Mouse (Mus musculus): ENCODE results near the gene Gm609.

DNA sequence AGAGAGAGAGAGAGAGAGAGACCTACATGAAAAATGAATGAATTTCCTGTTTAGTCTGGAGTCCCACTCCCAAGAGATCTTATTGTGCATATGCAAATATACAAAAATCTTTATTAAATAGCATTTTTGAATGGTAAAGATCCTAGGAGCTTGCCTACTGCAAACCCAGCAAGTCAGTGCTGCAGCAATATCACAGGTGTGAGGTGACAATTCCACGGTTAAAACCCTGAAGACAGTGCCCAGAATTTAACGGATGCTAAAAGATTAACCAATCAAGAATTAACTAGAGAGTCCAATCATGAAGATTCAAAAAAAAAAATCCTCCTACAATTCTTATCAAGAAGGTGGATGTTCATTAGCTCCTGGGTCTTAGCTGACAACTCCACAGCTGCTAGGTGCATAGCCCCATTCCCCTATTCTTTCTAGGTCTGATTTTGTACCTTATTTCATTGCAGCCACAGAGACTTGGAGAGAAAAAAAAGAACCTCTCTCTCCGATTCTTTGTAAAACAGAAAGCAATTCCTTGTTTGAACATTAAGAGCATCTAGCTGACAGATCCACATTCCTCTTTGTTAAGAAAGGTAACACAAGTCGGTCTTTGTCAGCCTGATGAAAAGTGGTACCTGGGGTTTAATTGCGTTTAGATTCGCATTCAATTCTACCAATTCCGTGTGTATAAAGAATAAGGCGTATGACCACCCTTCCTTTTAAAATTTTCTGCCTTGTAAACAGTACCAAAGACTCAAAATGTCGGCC is 84.9 kb downstream of the Gm609 start:
- no peak for TF ChIP-seq CTCF (IDR thresholded peaks at IDR 0.05; ENCODE audit: insufficient read depth, low read depth, low read length)
- TF ChIP-seq POLR2A (IDR thresholded peaks at IDR 0.05; ENCODE audit: insufficient read depth, low read depth, low read length): no peak
